Mouse (Mus musculus): ENCODE measurements around the gene Cdkl4.
A peak's percentile ranks its signal among the peaks of the same experiment; 100 is the strongest.

Cdkl4 gene

DNA sequence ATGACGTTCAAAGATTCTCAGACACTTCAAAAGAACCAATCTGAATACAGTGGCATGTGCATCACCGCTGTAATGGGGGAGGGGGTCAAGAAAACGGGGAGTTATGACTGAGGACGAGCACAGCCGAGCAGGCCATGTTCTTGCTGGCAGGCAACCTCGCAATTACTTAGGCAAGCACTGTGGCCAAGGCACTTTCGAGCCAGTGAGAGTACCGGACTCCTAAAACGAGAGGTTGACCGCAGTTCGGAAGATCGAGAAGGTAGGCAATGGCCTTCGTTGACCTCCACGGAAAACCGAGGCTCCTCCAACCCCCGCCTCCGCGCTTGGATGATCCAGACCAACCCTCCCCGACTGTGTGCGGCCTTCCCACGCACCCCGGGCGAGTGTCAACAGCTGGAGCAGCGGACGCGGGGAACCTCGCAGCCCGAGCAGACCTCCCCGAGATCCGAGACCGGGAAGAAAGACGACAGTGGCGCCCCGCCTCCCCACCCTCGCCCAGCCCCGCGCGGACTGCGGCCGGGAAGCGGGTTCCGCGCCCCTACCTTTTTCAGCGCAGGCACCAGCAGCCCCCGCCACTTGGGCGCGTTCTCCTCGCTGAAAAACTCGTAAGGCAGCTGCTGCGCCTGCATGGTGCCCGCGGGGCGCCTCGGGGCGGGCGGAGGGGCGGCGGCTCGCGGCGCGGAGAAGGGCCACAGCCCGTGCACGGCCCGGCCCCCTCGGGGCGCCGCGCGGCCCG is 98.2 kb downstream of the Cdkl4 start:
- peak; percentile 77 to 85 for DNase-seq

DNA sequence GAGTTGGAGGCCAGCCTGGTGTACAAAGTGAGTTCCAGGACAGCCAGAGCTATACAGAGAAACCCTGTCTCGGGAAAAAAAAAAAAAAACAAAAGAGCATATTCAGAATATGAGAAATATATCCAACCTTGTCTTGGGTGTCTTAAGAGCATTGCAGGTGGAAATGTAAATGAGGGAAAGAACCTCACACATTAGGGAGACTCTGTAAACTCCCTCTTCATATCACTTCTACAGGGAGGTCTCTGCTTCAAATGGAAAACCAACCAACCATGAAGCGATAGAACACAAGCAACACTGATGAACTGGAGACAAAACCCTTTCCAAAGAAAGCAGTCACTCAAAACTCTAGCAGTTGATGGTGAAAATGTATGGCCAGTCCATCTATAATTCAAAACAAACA is 99.9 kb downstream of the Cdkl4 start:
- no peak for DNase-seq

DNA sequence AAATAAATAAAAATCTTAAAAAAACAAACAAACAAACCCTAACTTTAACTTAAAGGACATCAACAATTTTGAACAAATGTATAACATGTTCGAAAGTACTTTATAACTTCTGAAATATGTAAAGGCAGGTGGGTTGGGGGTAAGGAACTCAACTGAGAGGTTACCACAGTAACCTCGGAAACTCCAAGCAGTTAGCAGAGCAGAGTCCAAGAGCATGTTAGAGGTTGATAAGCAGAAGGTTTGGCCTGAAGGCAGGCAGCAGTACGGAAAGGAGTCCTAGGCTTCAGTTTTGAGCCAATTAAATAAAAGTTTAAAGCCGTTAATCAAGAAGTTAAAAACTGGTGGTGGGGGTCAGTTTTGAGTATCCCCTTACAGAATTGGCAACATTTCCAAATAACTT is 101.1 kb downstream of the Cdkl4 start:
- DNase-seq, result no peak

All from kidney, postnatal 4 days (tissue).